Mouse (Mus musculus) layer of hippocampus, adult 9-10 months (tissue): ENCODE data around the gene Golgb1.

Experiments used
- DNase-seq: peaks from one replicate; pipeline ENCODE4 v3.0.0; 2022; ENCODE audit warnings: low spot score

Gene Golgb1

DNA sequence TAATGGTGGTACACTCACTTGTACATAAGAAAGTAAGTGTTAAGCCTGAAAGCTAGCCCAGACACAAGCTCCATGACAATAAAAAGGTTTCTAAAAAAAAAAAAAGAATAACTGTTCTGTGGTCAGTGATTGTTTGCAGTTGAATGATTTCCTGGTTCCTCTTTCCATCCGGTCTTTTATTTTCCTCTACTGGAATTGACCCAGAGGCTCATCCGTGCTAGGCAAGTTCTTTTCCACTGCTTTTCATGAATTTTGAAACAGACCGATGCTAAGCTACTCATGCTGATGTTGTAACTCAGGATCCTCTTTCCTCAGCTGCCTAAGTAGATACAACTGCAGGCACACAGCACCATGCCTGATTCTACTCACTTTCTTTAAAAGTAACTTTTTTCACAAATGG is 45.5 kb downstream of the Golgb1 start:
- DNase-seq: no peak

GRCm38 (mm10) chr16:36921067-36921613 is 46.2 kb downstream of the Golgb1 start:
- DNase-seq: no peak

GRCm38 (mm10) chr16:36921980-36922379 is 47.0 kb downstream of the Golgb1 start:
- no peak for DNase-seq

DNA sequence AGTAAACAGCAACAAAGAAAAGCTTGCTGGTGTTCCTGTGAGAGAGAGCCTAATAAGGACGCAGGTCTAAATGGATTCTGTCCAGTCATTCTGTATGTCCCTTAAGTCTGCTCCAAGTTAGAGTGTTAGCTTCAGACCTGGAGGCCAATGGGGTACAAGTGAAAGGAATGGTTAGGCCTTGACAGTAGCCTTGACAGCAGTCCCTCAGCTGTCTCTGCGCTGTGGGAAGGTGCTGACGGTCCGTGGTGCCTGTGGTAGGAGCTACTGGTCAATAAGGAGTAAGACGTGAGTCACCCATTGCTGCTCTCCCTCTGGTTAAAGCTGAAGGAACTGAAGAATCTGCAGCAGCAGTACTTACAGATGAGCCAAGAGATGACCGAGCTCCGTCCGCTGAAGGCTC is 49.4 kb downstream of the Golgb1 start:
- no peak for DNase-seq

- no peak for DNase-seq
Observed at GRCm38 (mm10) chr16:36925351-36925750, 50.4 kb downstream of the Golgb1 start.

GRCm38 (mm10) chr16:36925797-36926196 is 50.9 kb downstream of the Golgb1 start:
- DNase-seq: no peak

- no peak for DNase-seq
Observed at GRCm38 (mm10) chr16:36926514-36927447, 51.8 kb downstream of the Golgb1 start.

- DNase-seq: no peak
Observed at GRCm38 (mm10) chr16:36927495-36928105, 52.7 kb downstream of the Golgb1 start.

DNA sequence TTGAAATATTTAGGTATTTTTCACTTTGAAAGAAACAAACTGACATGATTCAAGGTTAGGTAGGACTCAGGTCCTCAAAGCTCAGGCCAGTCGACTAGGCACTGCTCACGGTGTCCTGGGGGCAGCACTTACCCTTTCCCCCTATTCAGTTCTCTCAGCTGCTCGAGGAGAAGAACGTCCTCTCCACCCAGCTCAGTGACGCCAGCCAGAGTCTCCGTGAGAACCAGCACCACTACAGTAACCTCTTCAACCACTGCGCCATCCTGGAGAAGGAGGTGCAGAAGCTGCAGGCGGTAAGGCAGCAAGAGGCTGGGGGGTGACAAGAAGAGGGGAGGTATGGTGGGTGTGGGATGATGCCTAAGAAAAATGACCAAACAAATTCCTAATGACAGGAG is 53.2 kb downstream of the Golgb1 start:
- no peak for DNase-seq

GRCm38 (mm10) chr16:36929216-36929615 is 54.3 kb downstream of the Golgb1 start:
- no peak for DNase-seq

DNA sequence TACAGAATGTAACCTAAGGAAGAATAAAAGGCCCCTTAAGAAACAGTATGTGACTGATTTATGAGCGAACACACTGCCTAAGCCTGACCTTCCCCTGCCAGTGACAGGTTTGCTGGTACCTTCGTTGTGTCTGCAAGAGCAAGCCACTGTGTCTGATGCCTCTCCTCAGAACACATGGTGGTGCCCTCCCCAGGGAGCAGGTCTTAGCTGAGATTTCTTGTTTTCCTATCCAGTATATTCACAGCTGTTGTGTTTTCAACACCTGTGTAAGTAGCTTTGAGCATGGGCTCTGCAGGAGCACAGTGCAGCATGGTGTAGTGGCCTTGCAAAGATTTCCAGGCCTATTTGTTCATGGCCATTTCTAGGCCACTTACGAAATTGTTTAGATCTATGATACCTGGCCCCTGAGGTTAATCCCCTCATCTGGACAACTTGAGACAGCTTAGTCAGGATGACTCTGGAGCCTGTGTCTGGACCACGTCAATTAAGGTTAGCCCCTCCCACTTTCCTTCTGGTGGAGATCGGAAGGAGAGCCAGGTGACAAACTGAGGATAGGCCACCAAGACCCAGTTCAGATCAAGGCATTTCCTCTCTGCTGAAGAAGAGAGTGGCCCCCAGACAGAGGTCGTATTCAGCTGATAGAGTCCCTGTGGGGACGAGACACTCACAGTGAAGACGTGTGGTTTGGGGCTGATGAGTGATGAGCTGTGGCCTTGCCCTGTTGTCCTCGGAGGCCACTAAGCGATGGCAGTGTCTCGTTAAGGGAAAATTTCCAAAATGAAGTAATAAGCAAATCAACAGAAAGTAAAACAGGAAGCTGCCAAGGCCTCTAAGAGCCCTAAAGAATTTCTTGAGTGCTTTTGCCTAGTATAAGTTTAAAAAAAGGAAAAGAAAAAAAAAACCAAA is 55.5 kb downstream of the Golgb1 start:
- DNase-seq: no peak

DNA sequence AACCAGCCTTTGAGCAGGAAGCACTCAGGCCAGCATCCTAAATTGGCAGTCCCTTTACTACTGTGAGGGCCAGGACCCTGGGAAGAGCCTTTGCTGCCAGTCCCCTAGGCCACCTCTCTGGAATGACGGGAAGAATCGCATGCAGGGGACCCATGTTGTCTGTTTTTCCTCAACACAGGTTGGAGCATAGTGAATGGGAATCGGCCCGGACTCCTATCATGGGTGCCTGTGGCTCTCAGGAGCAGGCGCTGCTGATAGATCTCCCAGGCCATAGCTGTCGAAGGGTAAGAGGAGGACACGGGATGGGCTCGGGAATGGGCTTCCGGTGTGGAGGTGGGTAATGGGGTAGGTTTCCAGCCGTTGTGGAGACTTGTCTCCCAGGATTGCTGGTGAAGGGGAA is 56.4 kb downstream of the Golgb1 start:
- DNase-seq: no peak

- no peak for DNase-seq
Observed at GRCm38 (mm10) chr16:36931976-36932375, 57.0 kb downstream of the Golgb1 start.

DNA sequence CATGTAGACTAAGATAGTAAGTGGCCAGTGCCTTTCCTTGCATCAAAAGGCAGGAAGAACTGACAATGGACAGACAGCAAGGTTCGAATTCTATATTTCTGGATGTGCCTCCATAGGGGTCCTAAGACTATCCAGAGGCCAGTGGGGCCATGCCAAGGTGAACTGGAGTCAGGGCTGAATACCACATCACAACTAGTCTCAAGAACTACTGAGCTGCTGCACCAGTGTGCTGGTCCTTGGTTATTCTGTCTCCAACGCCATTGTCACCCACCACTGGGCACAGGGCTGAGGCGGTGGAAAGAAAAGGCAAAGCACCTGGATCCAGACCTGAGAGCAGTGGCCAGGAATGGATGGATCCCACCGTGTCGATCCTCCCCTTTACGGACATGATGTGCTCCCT is 57.6 kb downstream of the Golgb1 start:
- DNase-seq: no peak

- no peak for DNase-seq
Observed at GRCm38 (mm10) chr16:36934131-36934840, 59.3 kb downstream of the Golgb1 start.

GRCm38 (mm10) chr16:36934841-36935620 is 60.1 kb downstream of the Golgb1 start, which contains the start of gene Hcls1:
TSS of gene Hcls1 (plus strand) at chr16:36934983.
- DNase-seq: no peak

DNA sequence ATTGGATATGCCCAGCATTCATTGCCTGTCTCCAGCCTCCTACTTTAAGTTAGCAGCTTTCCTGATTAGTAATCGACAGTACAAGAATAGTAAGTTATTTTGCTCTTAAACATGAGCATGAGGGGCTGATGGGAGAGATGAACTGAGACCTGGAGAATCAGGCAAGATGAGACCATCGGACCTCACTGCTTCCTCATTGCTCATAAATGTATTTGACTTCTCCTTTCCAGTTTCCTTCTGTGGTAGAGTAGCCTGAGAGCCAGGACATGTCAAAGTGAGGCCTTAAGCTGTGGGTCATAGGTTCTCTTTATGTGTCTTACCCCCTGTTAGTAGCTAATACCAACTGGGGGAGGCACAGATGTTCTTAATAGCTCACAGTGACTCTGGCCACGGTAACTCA is 60.9 kb downstream of the Golgb1 start:
- DNase-seq: no peak

- no peak for DNase-seq
Observed at GRCm38 (mm10) chr16:36941137-36941727, 66.3 kb downstream of the Golgb1 start.

DNA sequence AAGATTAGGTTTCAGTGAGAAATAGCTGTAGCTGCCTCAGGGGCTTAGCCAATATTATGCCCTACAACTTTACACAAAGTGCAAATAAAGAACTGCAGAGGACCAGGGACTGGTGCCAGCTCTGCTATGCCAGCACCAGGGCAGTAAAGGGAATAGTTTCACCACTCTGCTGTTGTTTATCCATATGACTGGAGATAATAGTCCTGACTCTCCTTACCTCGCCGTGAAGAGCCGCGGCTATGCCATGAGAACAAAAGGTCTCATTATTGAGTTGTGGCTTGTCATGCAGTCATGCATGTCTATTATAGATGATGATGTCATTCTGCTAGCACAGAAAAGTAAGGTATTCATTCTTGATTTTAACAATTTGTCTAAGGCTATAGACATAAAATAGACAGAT is 67.0 kb downstream of the Golgb1 start:
- no peak for DNase-seq

DNA sequence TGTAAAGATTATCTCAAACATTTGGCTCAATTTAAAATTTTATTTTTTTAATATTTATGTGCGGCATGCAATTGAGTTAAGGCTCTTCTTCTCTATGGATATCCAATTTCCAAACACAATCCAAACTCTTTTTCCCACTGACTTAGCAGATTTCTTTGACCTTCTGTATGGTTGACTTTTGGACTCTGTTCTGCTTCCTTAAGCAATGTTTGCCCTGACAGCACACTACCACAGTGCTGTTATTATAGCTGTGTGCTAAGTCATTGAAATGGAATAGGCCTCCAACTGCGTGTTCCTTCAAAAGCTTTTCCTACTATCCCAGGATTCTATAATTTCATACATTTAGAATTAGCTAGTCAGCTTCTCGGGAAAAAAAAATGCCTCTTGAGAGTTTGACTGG is 68.7 kb downstream of the Golgb1 start:
- no peak for DNase-seq
